Mouse (Mus musculus) heart, embryonic 15.5 days (tissue): ENCODE data around the gene Rnf121. TPM values are rescaled to one million over a fixed set of nuclear protein-coding genes. Genes with fewer than 3 reads are reported as not detected.
A peak's percentile ranks its signal among the peaks of the same experiment; 100 is the strongest.
"Not testable (repeated sequence)": the region's sequence is repeated elsewhere in the genome, so short reads cannot be mapped to it uniquely, and the experiment has no call there.

Experiments
- ATAC-seq: fragments of 200-750 bp; cut with Nextera tagmentation; replicated peaks from 2 replicates; pipeline ENCODE4 v1.8.0; 2017; ENCODE audit warnings: low read depth, moderate TSS enrichment; ENCODE audit not compliant: insufficient number of reproducible peaks, insufficient read depth, low FRiP score
- H3K27ac ChIP-seq: fragments of 300-500 bp; sonication (generic); 2 replicates; pipeline ENCODE4 v1.5.1; 2015; ENCODE audit warnings: mild to moderate bottlenecking, inconsistent platforms
- H3K27me3 ChIP-seq: fragments of 300-500 bp; sonication (generic); 2 replicates; pipeline ENCODE4 v1.6.1; 2015; ENCODE audit warnings: inconsistent platforms
- H3K36me3 ChIP-seq: fragments of 300-500 bp; sonication (generic); 2 replicates; pipeline ENCODE4 v1.6.1; 2015; ENCODE audit warnings: mild to moderate bottlenecking, inconsistent platforms
- H3K4me1 ChIP-seq: fragments of 300-500 bp; sonication (generic); replicated peaks from 2 replicates; pipeline ENCODE4 v1.6.1; 2015; ENCODE audit warnings: inconsistent platforms
- H3K4me2 ChIP-seq: fragments of 300-500 bp; sonication (generic); 2 replicates; pipeline ENCODE4 v1.6.1; 2015; ENCODE audit warnings: inconsistent platforms, mild to moderate bottlenecking, moderate library complexity
- H3K4me3 ChIP-seq: fragments of 300-500 bp; sonication (generic); 2 replicates; pipeline ENCODE4 v1.5.1; 2015; ENCODE audit warnings: mild to moderate bottlenecking, inconsistent platforms
- H3K9ac ChIP-seq: fragments of 300-500 bp; sonication (generic); 2 replicates; pipeline ENCODE4 v1.6.1; 2015; ENCODE audit warnings: mild to moderate bottlenecking, inconsistent platforms
- H3K9me3 ChIP-seq: fragments of 300-500 bp; sonication (generic); replicated peaks from 2 replicates; pipeline ENCODE4 v1.6.1; 2016; ENCODE audit warnings: inconsistent platforms
- WGBS: fragments of 180-500 bp; shearing (Covaris S2); methylation state at CpG from one replicate; pipeline ENCODE4 v1.1.7; 2015; ENCODE audit warnings: mixed read lengths; 5-methylcytosine and 5-hydroxymethylcytosine counted together
- polyA plus RNA-seq: library from polyadenylated mRNA; unstranded; fragments of >200 nt; fragmentation: Nextera tagmentation; extraction: Ambion mirVana; gene quantifications from 2 replicates; pipeline ENCODE4 v1.2.1, GENCODE M21; 2015

Gene Rnf121
- polyA plus RNA-seq, 1 experiment from 2014 or later, result 15.0 TPM

GRCm38 (mm10) chr7:102063891-102064290 lies 1.4 kb downstream of the Rnf121 start:
- Histone ChIP-seq H3K9me3 (no peaks in the 10 kb centered on the region), H3K9ac (no peak overlapping the region)
- ATAC-seq, result no peak

DNA sequence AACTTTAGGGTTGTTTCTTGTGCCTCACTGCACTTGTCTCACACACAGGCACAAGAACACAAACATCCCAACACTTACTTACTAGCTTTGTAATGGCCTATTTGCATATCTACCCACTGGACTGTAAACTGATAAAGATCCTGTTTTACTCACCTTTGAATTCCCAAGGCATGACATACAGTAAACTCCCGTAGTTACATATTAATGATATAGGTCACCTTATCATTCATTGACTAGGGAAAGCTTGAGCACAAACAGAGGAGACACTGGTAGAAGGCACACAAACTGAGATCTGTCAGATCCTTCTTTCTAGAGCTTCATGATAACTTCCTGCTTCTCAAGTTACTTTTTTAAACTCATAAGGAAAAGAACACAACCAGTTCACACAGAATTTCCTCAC lies 3.1 kb downstream of the Rnf121 start:
- no peaks in the 10 kb centered on the region for H3K27me3 ChIP-seq
- H3K4me2 ChIP-seq, result no peak overlapping the region
- ATAC-seq, result no peak
- H3K27ac ChIP-seq, result no peak overlapping the region
- H3K4me3 ChIP-seq, result no peak overlapping the region
- H3K36me3 ChIP-seq, result peaks cover 7% of the 10 kb centered on the region; the same call in 1 of the 2 replicates
- H3K9ac ChIP-seq, result no peak overlapping the region
- H3K9me3 ChIP-seq, result no peaks in the 10 kb centered on the region
- H3K4me1 ChIP-seq, result peaks cover 19% of the 10 kb centered on the region
- WGBS, result 71% methylated on average over 1 of the region's 1 CpGs

More at GRCm38 (mm10) chr7:102063891-102064290, 1.4 kb downstream of the Rnf121 start:
- Histone ChIP-seq H3K4me1 (peaks cover 15% of the 10 kb centered on the region), H3K27me3 (no peaks in the 10 kb centered on the region), H3K36me3 (peaks cover 7% of the 10 kb centered on the region; the same call in 1 of the 2 replicates), H3K4me3 (peak overlapping the region; percentile 77), H3K27ac (no peak overlapping the region), H3K4me2 (peak overlapping the region; percentile 73)
- WGBS, result 47% methylated on average over 9 of the region's 9 CpGs

- Histone ChIP-seq H3K4me2 (no peak overlapping the region), H3K4me1 (peaks cover 15% of the 10 kb centered on the region), H3K9me3 (no peaks in the 10 kb centered on the region), H3K36me3 (peaks cover 11% of the 10 kb centered on the region; the same call in 1 of the 2 replicates), H3K4me3 (no peak overlapping the region), H3K27me3 (no peaks in the 10 kb centered on the region), H3K27ac (no peak overlapping the region), H3K9ac (no peak overlapping the region)
- no peak for ATAC-seq
- WGBS, result 70% methylated on average over 3 of the region's 3 CpGs
These were observed 3.9 kb downstream of the Rnf121 start for GRCm38 (mm10) chr7:102061353-102061752.

GRCm38 (mm10) chr7:102048524-102048923 lies 16.7 kb downstream of the Rnf121 start:
- not testable (repeated sequence) for H3K27me3 ChIP-seq, H3K4me2 ChIP-seq, H3K4me1 ChIP-seq, H3K36me3 ChIP-seq, H3K4me3 ChIP-seq, H3K27ac ChIP-seq, ATAC-seq, H3K9ac ChIP-seq, H3K9me3 ChIP-seq

GRCm38 (mm10) chr7:102042314-102042713 lies 23.0 kb downstream of the Rnf121 start:
- no peak overlapping the region for H3K9ac ChIP-seq
- ATAC-seq, result no peak
- H3K9me3 ChIP-seq, result no peaks in the 10 kb centered on the region
- 66% methylated on average over 2 of the region's 2 CpGs for WGBS
- no peaks in the 10 kb centered on the region for H3K4me1 ChIP-seq
- H3K36me3 ChIP-seq, result peaks cover 21% of the 10 kb centered on the region
- no peak overlapping the region for H3K4me3 ChIP-seq
- H3K4me2 ChIP-seq, result no peak overlapping the region
- no peak overlapping the region for H3K27ac ChIP-seq
- no peaks in the 10 kb centered on the region for H3K27me3 ChIP-seq

DNA sequence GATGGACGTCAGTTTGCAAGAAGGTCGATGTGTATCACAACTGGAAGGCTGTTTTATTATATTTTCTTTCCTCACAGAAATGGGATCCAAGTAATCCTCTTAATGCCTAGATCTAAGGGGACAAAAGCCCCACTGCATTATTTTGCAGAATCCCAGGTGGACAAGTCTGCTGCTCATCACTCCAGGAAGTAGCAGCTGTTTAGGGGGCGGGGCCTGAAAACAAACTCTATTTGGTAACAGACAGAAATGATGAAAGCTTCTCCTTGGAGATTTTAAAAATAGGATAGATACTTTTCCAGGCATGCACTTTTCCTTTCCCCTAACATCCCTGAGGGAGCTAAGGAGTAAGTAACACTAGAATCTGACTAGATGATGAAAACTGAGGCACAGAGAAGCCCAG lies 28.0 kb downstream of the Rnf121 start:
- Histone ChIP-seq H3K9ac (no peak overlapping the region), H3K27ac (no peak overlapping the region), H3K4me3 (no peak overlapping the region), H3K4me2 (no peak overlapping the region), H3K27me3 (no peaks in the 10 kb centered on the region), H3K36me3 (peaks cover 48% of the 10 kb centered on the region), H3K4me1 (no peaks in the 10 kb centered on the region), H3K9me3 (no peaks in the 10 kb centered on the region)
- no peak for ATAC-seq
- 92% methylated on average over 3 of the region's 3 CpGs for WGBS

GRCm38 (mm10) chr7:102035534-102035933 lies 29.7 kb downstream of the Rnf121 start:
- no peak overlapping the region for H3K4me2 ChIP-seq
- WGBS, result 75% methylated on average over 2 of the region's 2 CpGs
- H3K27me3 ChIP-seq, result no peaks in the 10 kb centered on the region
- no peak overlapping the region for H3K27ac ChIP-seq
- peaks cover 54% of the 10 kb centered on the region for H3K36me3 ChIP-seq
- H3K9me3 ChIP-seq, result no peaks in the 10 kb centered on the region
- ATAC-seq, result no peak
- no peak overlapping the region for H3K4me3 ChIP-seq
- no peaks in the 10 kb centered on the region for H3K4me1 ChIP-seq
- H3K9ac ChIP-seq, result no peak overlapping the region

GRCm38 (mm10) chr7:102034904-102035303 lies 30.4 kb downstream of the Rnf121 start:
- H3K27me3 ChIP-seq, result no peaks in the 10 kb centered on the region
- H3K27ac ChIP-seq, result no peak overlapping the region
- no peak overlapping the region for H3K4me3 ChIP-seq
- H3K9me3 ChIP-seq, result no peaks in the 10 kb centered on the region
- H3K9ac ChIP-seq, result no peak overlapping the region
- ATAC-seq, result no peak
- H3K36me3 ChIP-seq, result peaks cover 59% of the 10 kb centered on the region
- no peak overlapping the region for H3K4me2 ChIP-seq
- 94% methylated on average over 1 of the region's 1 CpGs for WGBS
- no peaks in the 10 kb centered on the region for H3K4me1 ChIP-seq

DNA sequence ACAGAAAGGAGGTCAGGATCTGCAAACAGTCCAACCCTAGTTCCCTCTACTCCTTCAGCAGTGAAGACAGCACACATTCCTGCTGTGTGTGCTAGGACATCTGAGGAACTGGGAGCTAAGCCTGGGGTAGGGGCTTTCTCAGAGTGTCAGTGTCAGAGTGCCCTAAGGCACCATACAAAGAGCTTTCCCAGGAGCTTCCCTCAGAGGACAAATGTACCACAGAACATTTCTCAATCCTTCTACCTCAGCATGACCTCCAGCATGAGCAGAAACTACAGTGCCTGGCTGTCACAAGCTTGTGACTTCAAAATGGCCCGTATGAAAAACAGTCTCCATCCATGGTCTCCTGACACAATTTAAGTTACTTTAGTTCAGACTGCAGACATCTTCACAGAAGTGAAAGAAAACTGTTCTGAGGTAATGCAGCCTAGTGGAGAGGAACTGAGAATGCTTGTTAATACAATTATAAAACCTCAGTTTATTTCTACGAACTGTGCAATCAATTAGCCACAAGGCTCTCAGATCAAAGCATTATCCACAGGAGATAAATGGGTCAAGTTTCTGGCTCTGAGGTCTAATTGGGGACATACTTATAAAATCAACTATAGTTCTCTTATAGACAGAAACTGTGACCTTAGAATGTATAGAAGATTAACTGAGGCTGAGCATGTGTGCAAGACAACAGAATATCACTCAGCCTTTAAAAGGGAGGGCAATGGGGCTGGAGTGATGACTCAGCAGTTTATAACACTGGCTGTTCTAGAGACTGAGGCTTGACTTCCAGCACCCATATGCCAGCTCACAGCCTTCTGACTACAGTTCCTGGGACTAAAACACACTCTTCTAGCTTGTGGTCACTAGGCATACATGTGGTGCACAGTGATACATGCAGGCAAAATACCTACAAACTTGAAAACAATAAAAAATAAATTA lies 39.8 kb downstream of the Rnf121 start:
- peaks cover 35% of the 10 kb centered on the region for H3K36me3 ChIP-seq
- H3K27me3 ChIP-seq, result no peaks in the 10 kb centered on the region
- no peak for ATAC-seq
- H3K4me3 ChIP-seq, result no peak overlapping the region
- no peaks in the 10 kb centered on the region for H3K4me1 ChIP-seq
- H3K4me2 ChIP-seq, result no peak overlapping the region
- H3K9ac ChIP-seq, result no peak overlapping the region
- no peak overlapping the region for H3K27ac ChIP-seq
- WGBS, result 81% methylated on average over 2 of the region's 2 CpGs
- H3K9me3 ChIP-seq, result no peaks in the 10 kb centered on the region

DNA sequence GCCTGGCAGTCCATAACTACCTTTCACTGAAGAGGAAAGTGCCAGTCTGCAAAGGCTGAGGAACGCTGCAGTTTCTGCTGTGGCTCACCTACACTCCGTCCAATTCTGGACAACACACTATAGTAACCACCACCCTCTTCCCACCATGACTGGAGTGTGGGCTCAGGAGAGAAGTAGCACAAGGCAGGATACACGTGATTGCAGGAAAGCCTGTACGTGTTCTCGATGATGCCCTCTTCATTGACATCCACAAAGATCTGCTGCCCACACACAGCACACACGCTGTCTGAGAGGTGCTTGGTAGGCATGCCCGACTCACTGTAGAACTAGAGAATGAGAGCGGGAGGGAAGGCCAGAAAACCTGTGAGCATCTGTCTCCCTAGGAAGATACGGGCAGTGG lies 41.4 kb downstream of the Rnf121 start:
- no peak overlapping the region for H3K4me3 ChIP-seq
- H3K9ac ChIP-seq, result no peak overlapping the region
- H3K36me3 ChIP-seq, result peaks cover 32% of the 10 kb centered on the region
- H3K4me2 ChIP-seq, result no peak overlapping the region
- H3K4me1 ChIP-seq, result no peaks in the 10 kb centered on the region
- ATAC-seq, result no peak
- no peaks in the 10 kb centered on the region for H3K27me3 ChIP-seq
- WGBS, result 96% methylated on average over 9 of the region's 9 CpGs
- H3K27ac ChIP-seq, result no peak overlapping the region
- H3K9me3 ChIP-seq, result no peaks in the 10 kb centered on the region

DNA sequence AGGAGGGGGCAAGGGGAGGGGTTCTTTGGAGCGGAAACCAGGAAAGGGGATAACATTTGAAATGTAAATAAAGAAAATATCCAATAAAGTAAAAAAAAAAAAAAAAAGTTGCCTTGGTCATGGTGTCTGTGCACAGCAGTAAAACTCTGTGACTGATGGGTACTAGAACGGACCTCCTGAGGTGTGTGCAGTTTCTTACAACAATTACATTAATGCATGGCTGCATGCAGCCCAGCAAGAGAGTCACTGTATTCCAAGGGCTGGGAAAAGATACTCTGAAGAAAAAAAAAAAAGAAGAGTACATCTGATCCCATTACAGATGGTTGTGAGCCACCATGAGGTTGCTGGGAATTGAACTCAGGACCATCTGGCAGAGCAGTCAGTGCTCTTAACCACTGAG lies 44.3 kb downstream of the Rnf121 start:
- whole genome bisulfite sequencing, result 96% methylated on average over 2 of the region's 2 CpGs
- H3K9ac ChIP-seq, ATAC-seq, H3K4me3 ChIP-seq, H3K27me3 ChIP-seq, H3K9me3 ChIP-seq, H3K4me2 ChIP-seq, H3K27ac ChIP-seq: not testable (repeated sequence)
- Histone ChIP-seq H3K4me1 (peaks cover 16% of the 10 kb centered on the region), H3K36me3 (peaks cover 29% of the 10 kb centered on the region)

DNA sequence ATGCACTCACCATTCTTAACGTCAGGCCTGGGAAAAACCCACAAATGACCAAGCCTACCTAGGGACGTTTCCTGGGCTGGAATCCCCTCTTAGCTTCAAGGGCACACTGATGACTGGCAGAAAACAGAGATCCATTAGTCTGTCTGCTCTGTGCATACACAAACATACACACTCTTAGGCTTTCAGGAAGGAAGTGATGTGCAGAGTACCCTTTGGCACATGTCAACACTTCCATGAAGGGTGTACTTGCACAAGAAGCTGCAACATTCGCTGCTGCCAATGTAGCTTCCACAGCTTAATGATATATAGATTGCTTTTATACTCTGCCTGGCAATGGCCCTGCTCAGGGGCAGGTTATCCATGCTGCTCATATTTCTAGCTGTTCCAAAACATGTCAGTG lies 45.9 kb downstream of the Rnf121 start:
- Histone ChIP-seq H3K36me3 (peaks cover 36% of the 10 kb centered on the region), H3K27ac (no peak overlapping the region), H3K4me1 (peaks cover 16% of the 10 kb centered on the region), H3K27me3 (no peaks in the 10 kb centered on the region), H3K9me3 (no peaks in the 10 kb centered on the region), H3K4me2 (no peak overlapping the region), H3K9ac (no peak overlapping the region), H3K4me3 (no peak overlapping the region)
- WGBS, result 54% methylated on average over 3 of the region's 3 CpGs
- no peak for ATAC-seq
